Mouse (Mus musculus): ENCODE data around the gene Zfp334. TPM values are rescaled to one million over a fixed set of nuclear protein-coding genes. Genes with fewer than 3 reads are reported as not detected.

The Zfp334 gene
- polyA plus RNA-seq, 1 experiment = 10.1 TPM

DNA sequence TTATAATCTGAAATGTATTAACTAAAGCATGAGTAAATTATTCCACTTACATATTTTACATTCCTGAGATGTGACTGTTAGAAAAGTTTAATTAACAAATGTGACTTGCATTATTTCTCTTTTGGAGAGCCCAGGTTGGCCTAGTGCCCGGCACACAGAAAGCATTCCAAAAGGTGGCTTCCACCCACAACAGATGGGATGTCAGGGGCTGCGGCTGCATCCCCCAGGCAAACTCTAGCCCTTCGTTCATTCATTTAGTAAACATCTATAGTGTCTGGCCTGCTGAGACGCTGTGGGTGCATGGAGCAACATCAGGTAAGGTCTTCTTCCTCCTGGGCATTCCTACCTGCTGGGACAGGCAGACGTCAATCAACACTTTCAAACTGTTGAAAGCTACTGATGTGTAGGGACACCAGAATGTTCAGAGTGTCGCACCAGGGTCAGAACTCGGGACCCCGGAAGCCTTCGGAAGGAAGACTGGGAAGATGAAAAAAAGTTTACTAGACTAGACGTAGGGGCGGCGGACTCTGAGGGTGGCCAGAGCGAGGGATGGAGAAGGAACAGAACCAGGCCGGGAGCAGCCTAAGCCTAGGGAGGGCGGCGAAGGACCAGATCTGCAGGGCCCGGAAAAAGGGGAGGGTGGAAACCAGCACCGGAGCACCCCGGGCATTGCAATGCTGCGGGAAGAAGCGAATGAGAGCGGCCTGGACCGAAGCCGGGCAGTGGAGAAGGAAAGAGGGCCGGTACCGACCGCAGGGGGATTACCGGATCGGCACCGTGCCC, 62.3 kb downstream of the Zfp334 start:
- peak in 1 of 2 experiments; percentile 17 for DNase-seq (ENCODE audit: extremely low spot score in 1 of 2, low spot score in 1 of 2)

Other genes starting within 250 kb of the Zfp334 start
- 33.3 and 38.6 TPM in 2 replicates for gene Cdh22, start 153.4 kb downstream of the Zfp334 start, polyA plus RNA-seq (2012; rRNA removed)
- gene Slc35c2, start 100.4 kb downstream of the Zfp334 start, polyA plus RNA-seq (2012; rRNA removed) = 58.6 and 62.5 TPM in 2 replicates
- 185 TPM in 2 replicates for gene Elmo2, start 61.8 kb downstream of the Zfp334 start, polyA plus RNA-seq (2012; rRNA removed)
- gene Zfp663, start 19.5 kb downstream of the Zfp334 start, polyA plus RNA-seq (2012; rRNA removed) = 0.46 and 0.59 TPM in 2 replicates
- gene Ocstamp, start 12.1 kb upstream of the Zfp334 start, polyA plus RNA-seq (2012; rRNA removed) = 0.02 TPM in 2 replicates
- gene Slc13a3, start 85.0 kb upstream of the Zfp334 start, polyA plus RNA-seq (2012; rRNA removed) = 30.1 and 33.8 TPM in 2 replicates
- gene Trp53rka, start 105.1 kb upstream of the Zfp334 start, polyA plus RNA-seq (2012; rRNA removed) = 24.6 and 27.4 TPM in 2 replicates
- gene Slc2a10, start 115.5 kb upstream of the Zfp334 start, polyA plus RNA-seq (2012; rRNA removed) = 1.4 and 2.0 TPM in 2 replicates
- gene Eya2, start 206.8 kb upstream of the Zfp334 start, polyA plus RNA-seq (2012; rRNA removed) = 11.9 and 17.1 TPM in 2 replicates

All from frontal cortex, adult 2 months (tissue).